Mouse (Mus musculus) MEL (cell line): Measurements from ENCODE around the gene Slc1a1.

ENCODE experiments used
- CTCF ChIP-seq, 3 experiments: IDR thresholded peaks in 2 of 3; conservative IDR thresholded peaks in 1 of 3; 2 replicates each; pipeline ENCODE4 v1.5.1; 2011 to 2012; ENCODE audit warnings: low read length in 3 of 3, low read depth in 2 of 3, mild to moderate bottlenecking in 2 of 3, improper control_type of control experiment in 1 of 3, inconsistent platforms in 1 of 3, mixed read lengths in 1 of 3, moderate library complexity in 1 of 3; ENCODE audit not compliant: control insufficient read depth in 1 of 3, insufficient read depth in 1 of 3, poor library complexity in 1 of 3, severe bottlenecking in 1 of 3
- EP300 ChIP-seq, 2 experiments: IDR thresholded peaks; 2 replicates each; pipeline ENCODE4 v1.6.1; 2011; ENCODE audit warnings: improper control_type of control experiment in 2 of 2, low read length in 2 of 2, low read depth in 1 of 2, mild to moderate bottlenecking in 1 of 2
- GATA1 ChIP-seq: IDR thresholded peaks from 2 replicates; pipeline ENCODE4 v1.6.1; 2011; ENCODE audit warnings: low read depth, low read length, improper control_type of control experiment
- KAT2A ChIP-seq: conservative IDR thresholded peaks from 2 replicates; pipeline ENCODE4 v1.6.1; 2012; ENCODE audit warnings: low read depth, low read length, improper control_type of control experiment, inconsistent platforms
- MAFK ChIP-seq: IDR thresholded peaks from 2 replicates; pipeline ENCODE4 v1.6.1; 2011; ENCODE audit warnings: low read depth, mild to moderate bottlenecking, low read length, improper control_type of control experiment, borderline replicate concordance
- POLR2A ChIP-seq, 2 experiments: IDR thresholded peaks; 2 replicates each; pipeline ENCODE4 v1.6.1; 2011 to 2012; ENCODE audit warnings: low read length in 2 of 2, mild to moderate bottlenecking in 2 of 2, control low read depth in 1 of 2, improper control_type of control experiment in 1 of 2, low read depth in 1 of 2, moderate library complexity in 1 of 2; ENCODE audit not compliant: control insufficient read depth in 1 of 2, insufficient read depth in 1 of 2, poor library complexity in 1 of 2
- TBP ChIP-seq: IDR thresholded peaks from 2 replicates; pipeline ENCODE4 v1.8.0; 2011; ENCODE audit warnings: low read depth, low read length, improper control_type of control experiment

DNA sequence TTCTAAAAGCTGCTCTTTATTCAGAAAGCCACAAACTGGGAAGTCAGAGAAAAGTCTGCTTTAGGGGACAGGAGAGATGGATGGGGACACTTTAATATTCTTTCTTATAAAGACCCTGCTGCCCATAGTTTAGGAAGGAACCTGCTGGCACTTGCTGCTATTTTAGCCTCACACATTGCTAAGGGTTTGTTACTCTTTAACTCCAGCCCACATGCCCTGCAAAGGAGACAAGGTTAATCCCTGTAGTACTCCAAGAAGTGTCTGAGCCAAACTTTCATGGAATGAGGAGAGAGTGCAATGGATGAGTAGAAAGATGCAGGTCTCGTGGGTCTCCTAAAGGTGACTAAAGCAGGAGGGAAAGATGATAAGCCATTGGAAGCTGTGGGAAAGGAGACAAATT is 44.7 kb upstream of the Slc1a1 start:
- TF ChIP-seq CTCF (IDR thresholded peaks at IDR 0.05 in 2 of 3, conservative IDR thresholded peaks at IDR 0.05 in 1 of 3; ENCODE audit: control insufficient read depth in 1 of 3, insufficient read depth in 1 of 3, low read depth in 2 of 3, low read length in 3 of 3, poor library complexity in 1 of 3, severe bottlenecking in 1 of 3) (no peak), POLR2A (IDR thresholded peaks at IDR 0.05; ENCODE audit: control insufficient read depth in 1 of 2, insufficient read depth in 1 of 2, low read depth in 1 of 2, low read length in 2 of 2, poor library complexity in 1 of 2) (no peak), KAT2A (no peak), EP300 (IDR thresholded peaks at IDR 0.05; ENCODE audit: low read depth in 1 of 2, low read length in 2 of 2) (no peak), TBP (no peak), GATA1 (no peak), MAFK (no peak)
